Mouse (Mus musculus) heart, embryonic 15.5 days (tissue): Measurements from ENCODE around the gene Eml3. TPM values are rescaled to one million over a fixed set of nuclear protein-coding genes. Genes with fewer than 3 reads are reported as not detected.
"Not testable (repeated sequence)": the region's sequence is repeated elsewhere in the genome, so short reads cannot be mapped to it uniquely, and the experiment has no call there.

Experiments
- ATAC-seq: fragments of 200-750 bp; cut with Nextera tagmentation; replicated peaks from 2 replicates; pipeline ENCODE4 v1.8.0; 2017; ENCODE audit warnings: low read depth, moderate TSS enrichment; ENCODE audit not compliant: insufficient number of reproducible peaks, insufficient read depth, low FRiP score
- H3K27ac ChIP-seq: fragments of 300-500 bp; sonication (generic); 2 replicates; pipeline ENCODE4 v1.5.1; 2015; ENCODE audit warnings: mild to moderate bottlenecking, inconsistent platforms
- H3K27me3 ChIP-seq: fragments of 300-500 bp; sonication (generic); 2 replicates; pipeline ENCODE4 v1.6.1; 2015; ENCODE audit warnings: inconsistent platforms
- H3K36me3 ChIP-seq: fragments of 300-500 bp; sonication (generic); 2 replicates; pipeline ENCODE4 v1.6.1; 2015; ENCODE audit warnings: mild to moderate bottlenecking, inconsistent platforms
- H3K4me1 ChIP-seq: fragments of 300-500 bp; sonication (generic); replicated peaks from 2 replicates; pipeline ENCODE4 v1.6.1; 2015; ENCODE audit warnings: inconsistent platforms
- H3K4me2 ChIP-seq: fragments of 300-500 bp; sonication (generic); 2 replicates; pipeline ENCODE4 v1.6.1; 2015; ENCODE audit warnings: inconsistent platforms, mild to moderate bottlenecking, moderate library complexity
- H3K4me3 ChIP-seq: fragments of 300-500 bp; sonication (generic); 2 replicates; pipeline ENCODE4 v1.5.1; 2015; ENCODE audit warnings: mild to moderate bottlenecking, inconsistent platforms
- H3K9ac ChIP-seq: fragments of 300-500 bp; sonication (generic); 2 replicates; pipeline ENCODE4 v1.6.1; 2015; ENCODE audit warnings: mild to moderate bottlenecking, inconsistent platforms
- H3K9me3 ChIP-seq: fragments of 300-500 bp; sonication (generic); replicated peaks from 2 replicates; pipeline ENCODE4 v1.6.1; 2016; ENCODE audit warnings: inconsistent platforms
- WGBS: fragments of 180-500 bp; shearing (Covaris S2); methylation state at CpG from one replicate; pipeline ENCODE4 v1.1.7; 2015; ENCODE audit warnings: mixed read lengths; 5-methylcytosine and 5-hydroxymethylcytosine counted together
- polyA plus RNA-seq: library from polyadenylated mRNA; unstranded; fragments of >200 nt; fragmentation: Nextera tagmentation; extraction: Ambion mirVana; gene quantifications from 2 replicates; pipeline ENCODE4 v1.2.1, GENCODE M21; 2015

The Eml3 gene
- polyA plus RNA-seq, 1 experiment from 2014 or later = 12.7 TPM

DNA sequence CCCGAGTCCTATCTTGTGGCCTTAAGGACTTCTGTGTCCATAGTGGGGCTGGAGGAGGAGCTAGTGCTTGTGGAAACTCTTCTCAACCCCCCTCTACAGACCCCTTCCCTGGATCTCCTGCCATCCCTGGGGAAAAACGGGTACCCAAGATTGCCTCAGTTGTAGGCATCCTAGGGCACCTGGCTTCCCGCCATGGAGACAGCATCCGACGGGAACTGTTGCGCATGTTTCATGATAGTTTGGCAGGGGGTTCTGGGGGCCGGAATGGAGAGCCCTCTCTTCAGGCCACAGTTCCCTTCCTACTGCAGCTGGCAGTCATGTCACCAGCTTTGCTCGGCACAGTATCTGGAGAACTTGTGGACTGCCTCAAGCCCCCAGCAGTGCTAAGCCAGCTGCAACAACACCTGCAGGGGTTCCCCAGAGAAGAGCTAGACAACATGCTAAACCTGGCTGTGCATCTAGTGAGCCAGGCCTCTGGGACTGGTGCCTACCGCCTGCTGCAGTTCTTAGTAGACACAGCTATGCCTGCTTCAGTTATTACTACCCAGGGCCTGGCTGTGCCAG lies 33.9 kb upstream of the Eml3 start:
- Histone ChIP-seq H3K4me2 (no peak overlapping the region), H3K4me3 (no peak overlapping the region), H3K4me1 (peaks cover 37% of the 10 kb centered on the region), H3K36me3 (peaks cover 25% of the 10 kb centered on the region), H3K27me3 (no peaks in the 10 kb centered on the region), H3K9me3 (no peaks in the 10 kb centered on the region), H3K9ac (no peak overlapping the region; the same call in 1 of the 2 replicates), H3K27ac (no peak overlapping the region)
- WGBS = 91% methylated on average over 9 of the region's 9 CpGs
- ATAC-seq = no peak

DNA sequence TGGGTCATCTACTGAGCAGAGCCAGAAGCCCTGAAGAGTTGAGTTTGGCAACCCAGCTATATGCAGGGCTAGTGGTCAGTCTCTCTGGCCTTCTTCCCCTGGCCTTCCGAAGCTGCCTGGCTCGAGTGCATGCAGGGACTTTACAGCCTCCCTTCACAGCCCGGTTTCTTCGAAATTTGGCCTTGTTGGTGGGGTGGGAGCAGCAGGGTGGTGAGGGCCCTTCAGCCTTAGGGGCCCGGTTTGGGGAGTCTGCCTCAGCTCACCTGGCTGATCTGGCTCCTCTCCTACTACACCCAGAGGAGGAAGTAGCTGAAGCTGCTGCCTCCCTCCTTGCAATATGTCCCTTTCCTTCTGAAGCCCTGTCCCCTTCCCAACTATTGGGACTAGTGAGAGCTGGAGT lies 33.1 kb upstream of the Eml3 start:
- not testable (repeated sequence) for H3K9ac ChIP-seq

DNA sequence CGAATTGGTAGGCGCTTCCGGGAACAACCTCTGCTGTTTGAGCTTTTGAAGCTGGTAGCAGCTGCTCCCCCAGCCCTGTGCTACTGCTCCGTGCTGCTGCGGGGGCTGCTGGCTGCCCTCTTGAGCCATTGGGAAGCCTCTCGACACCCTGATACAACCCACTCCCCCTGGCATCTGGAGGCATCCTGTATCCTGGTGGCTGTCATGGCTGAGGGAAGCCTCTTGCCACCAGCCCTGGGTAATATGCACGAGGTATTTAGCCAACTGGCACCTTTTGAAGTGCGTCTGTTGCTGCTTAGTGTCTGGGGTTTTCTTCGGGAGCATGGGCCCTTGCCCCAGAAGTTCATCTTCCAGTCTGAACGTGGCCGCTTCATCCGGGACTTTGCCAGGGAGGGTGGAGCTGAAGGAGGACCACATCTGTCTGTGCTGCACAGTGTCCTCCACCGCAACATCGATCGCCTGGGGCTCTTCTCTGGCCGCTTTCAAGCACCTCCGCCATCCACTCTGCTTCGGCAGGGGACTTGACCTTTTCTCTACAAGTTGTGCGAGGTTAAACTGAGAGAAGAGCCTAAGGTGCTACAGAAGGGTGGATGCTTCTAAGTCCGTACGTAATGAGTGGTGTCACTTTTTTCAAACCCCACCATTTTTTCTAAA lies 32.0 kb upstream of the Eml3 start:
- Histone ChIP-seq H3K9ac (peak overlapping the region; percentile 54), H3K4me1 (peaks cover 37% of the 10 kb centered on the region), H3K27ac (peak overlapping the region; percentile 83), H3K4me2 (peak overlapping the region; percentile 76), H3K36me3 (peaks cover 23% of the 10 kb centered on the region), H3K4me3 (peak overlapping the region; percentile 88)
- ATAC-seq = peak; percentile 28
- not testable (repeated sequence) for H3K9me3 ChIP-seq, H3K27me3 ChIP-seq
- WGBS = 23% methylated on average over 21 of the region's 21 CpGs

More for the DNA sequence above, 33.1 kb upstream of the Eml3 start:
- peaks cover 18% of the 10 kb centered on the region for H3K36me3 ChIP-seq
- H3K4me2 ChIP-seq, H3K9me3 ChIP-seq, H3K27ac ChIP-seq, H3K4me3 ChIP-seq, H3K27me3 ChIP-seq, ATAC-seq: not testable (repeated sequence)
- peaks cover 37% of the 10 kb centered on the region for H3K4me1 ChIP-seq
- 81% methylated on average over 5 of the region's 5 CpGs for WGBS

DNA sequence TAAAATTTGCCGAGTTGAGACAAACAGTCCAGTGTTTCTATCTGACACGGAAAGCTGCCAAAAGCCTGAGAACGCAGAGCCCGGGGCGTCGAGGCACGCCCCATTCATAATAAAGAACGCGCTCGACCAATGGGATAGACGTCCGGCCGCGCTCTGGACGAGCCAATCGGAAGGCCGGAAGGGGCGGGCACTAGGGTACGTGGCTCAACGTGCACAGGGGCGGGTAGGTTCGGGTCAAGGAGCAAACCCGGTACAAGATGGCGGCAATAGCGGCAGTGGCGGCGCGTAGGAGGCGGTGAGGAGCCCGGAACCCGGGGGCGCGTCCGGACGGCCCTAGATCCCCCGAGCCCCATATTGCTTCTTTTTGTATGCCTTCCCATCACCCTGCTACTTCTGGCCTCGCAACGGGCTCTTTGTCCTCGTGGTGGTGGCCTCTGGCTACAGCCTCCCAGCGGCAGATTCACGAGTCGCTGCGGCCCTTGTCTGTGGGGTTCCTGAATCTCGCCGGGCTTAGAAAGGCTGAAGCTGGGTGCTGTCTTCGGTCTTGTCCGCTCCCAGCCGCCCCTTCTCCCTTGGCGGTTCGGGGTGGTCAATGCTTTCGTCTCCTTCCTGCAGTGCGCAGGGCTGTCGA lies 31.4 kb upstream of the Eml3 start, which contains the start of gene Ganab:
TSS of gene Ganab (plus strand) at position 207 of the 631 bp plus-strand sequence.
- peak; percentile 98 for ATAC-seq
- under 1% methylated on average over 53 of the region's 53 CpGs for whole genome bisulfite sequencing
- Histone ChIP-seq H3K27me3 (no peaks in the 10 kb centered on the region), H3K36me3 (peaks cover 28% of the 10 kb centered on the region), H3K9ac (peak within 1 kb of the TSS; percentile 92), H3K27ac (peak within 1 kb of the TSS; percentile 89), H3K4me1 (peaks cover 37% of the 10 kb centered on the region), H3K4me3 (peak within 1 kb of the TSS; percentile 88), H3K9me3 (no peaks in the 10 kb centered on the region), H3K4me2 (peak within 1 kb of the TSS; percentile 76)

DNA sequence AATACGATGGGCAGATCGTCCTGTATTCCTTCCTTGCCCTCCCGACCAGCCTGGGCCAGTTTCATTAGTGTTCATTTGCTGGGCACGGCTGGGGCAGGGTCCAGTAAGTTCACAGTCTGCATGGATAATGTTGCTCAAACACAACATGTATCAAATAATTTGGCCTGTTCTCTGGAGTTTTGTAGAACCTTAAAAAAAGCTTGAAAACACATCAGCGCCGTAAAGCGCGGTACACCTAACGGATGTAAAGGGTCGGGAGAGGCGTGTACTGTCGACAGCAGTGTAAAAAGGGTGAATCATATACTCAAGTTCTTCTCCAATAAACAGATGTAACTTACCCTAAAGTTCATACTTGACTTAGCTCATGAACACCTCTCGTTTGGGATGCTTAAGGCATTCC lies 30.8 kb upstream of the Eml3 start:
- Histone ChIP-seq H3K4me2 (peak overlapping the region; percentile 76), H3K9ac (peak overlapping the region; percentile 92), H3K27ac (peak overlapping the region; percentile 89), H3K4me1 (peaks cover 34% of the 10 kb centered on the region), H3K27me3 (no peaks in the 10 kb centered on the region), H3K4me3 (peak overlapping the region; percentile 88), H3K36me3 (peaks cover 34% of the 10 kb centered on the region), H3K9me3 (no peaks in the 10 kb centered on the region)
- ATAC-seq = no peak
- 4% methylated on average over 13 of the region's 13 CpGs for WGBS

DNA sequence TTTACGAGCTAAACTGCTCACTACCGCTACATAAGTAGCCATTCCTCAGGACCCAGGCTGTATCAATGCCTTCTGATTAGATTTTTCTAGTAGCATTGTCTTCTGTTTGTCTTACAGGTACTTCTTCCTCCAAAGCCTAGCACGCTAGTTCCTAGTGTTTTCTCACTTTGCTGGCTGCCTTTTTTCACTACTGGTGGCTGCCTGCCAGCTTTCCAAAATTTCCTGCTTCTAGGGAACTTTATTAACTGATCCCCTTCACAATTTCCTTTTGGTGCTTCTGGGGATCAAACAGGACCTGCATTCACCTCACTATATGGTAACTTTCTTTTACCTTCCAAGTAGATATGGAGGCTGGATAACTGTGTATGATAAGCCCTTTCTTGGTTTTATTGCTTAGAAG lies 30.3 kb upstream of the Eml3 start:
- Histone ChIP-seq H3K27ac (no peak overlapping the region), H3K4me1 (peaks cover 29% of the 10 kb centered on the region), H3K9me3 (no peaks in the 10 kb centered on the region), H3K9ac (peak overlapping the region; percentile 92), H3K27me3 (no peaks in the 10 kb centered on the region), H3K4me2 (peak overlapping the region; percentile 76), H3K4me3 (peak overlapping the region; percentile 88), H3K36me3 (peaks cover 37% of the 10 kb centered on the region)
- no peak for ATAC-seq
- WGBS = 34% methylated on average over 3 of the region's 3 CpGs

DNA sequence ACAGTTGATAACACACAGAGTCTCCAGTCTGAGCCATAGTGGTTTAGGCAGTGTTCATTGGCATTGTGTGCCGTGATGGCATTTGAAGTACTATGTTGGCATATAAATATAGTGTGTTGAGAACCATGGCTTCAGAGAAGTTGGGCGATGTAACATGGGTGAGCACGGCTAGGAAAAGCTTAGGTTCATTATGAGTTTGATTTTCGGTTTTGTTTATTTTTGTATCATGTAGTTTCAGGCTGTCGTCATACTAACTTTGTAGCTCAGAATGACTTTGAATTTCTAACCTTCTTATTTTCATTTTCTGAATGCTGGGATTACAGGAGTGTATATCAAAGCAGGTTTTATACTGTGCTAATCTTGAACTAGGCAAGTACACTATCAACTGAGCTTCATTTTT lies 25.9 kb upstream of the Eml3 start:
- H3K9ac ChIP-seq = no peak overlapping the region
- 90% methylated on average over 5 of the region's 5 CpGs for WGBS
- H3K27me3 ChIP-seq = no peaks in the 10 kb centered on the region
- H3K27ac ChIP-seq = no peak overlapping the region
- H3K4me3 ChIP-seq = no peak overlapping the region
- H3K9me3 ChIP-seq = no peaks in the 10 kb centered on the region
- no peak for ATAC-seq
- peaks cover 11% of the 10 kb centered on the region for H3K4me1 ChIP-seq
- H3K4me2 ChIP-seq = no peak overlapping the region
- H3K36me3 ChIP-seq = peaks cover 60% of the 10 kb centered on the region

DNA sequence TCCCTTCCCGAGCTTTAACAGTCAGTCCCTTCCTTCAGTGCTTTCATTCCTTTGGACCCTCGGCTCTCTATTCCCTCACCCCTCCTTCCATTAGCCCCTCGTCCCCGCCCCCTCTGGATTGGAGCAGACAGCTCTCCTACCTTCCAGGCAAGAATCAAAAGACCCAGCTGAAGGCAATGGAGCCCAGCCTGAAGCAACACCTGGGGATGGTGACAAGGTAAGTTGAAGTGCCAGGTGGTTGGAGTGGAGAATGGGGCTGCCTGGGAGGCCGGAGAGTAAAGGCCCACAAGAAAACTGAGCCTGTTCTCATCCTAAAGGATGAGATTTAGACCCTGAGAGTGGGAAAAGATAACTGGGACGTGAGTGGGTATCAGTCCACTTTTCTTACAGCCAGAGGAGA lies 20.8 kb upstream of the Eml3 start:
- WGBS = 88% methylated on average over 6 of the region's 6 CpGs
- ATAC-seq = no peak
- H3K27ac ChIP-seq = no peak overlapping the region
- no peaks in the 10 kb centered on the region for H3K4me1 ChIP-seq
- peaks cover 96% of the 10 kb centered on the region for H3K36me3 ChIP-seq
- H3K9me3 ChIP-seq = no peaks in the 10 kb centered on the region
- H3K9ac ChIP-seq = no peak overlapping the region
- H3K4me3 ChIP-seq = no peak overlapping the region
- H3K27me3 ChIP-seq = no peaks in the 10 kb centered on the region
- H3K4me2 ChIP-seq = no peak overlapping the region

DNA sequence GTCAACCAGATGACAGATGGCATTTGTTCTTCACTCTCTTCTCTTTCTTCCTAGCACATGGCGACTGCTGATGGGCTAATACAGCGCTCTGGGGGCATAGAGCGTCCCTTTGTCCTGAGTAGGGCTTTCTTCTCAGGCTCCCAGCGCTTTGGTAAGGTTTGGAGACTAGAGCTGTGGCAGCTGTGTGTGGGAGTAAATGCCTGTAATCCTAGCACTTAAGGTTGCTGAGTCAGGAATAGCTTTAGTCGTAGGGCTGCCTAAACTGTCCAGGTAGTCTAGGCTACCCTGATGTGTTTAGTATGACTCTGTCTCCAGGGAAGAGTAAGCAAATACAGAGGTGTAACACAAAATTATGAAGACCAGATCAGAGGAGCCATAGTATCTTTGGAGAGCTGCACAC lies 17.5 kb upstream of the Eml3 start:
- no peak for ATAC-seq
- no peaks in the 10 kb centered on the region for H3K4me1 ChIP-seq
- H3K36me3 ChIP-seq = peaks cover 100% of the 10 kb centered on the region
- no peak overlapping the region for H3K4me2 ChIP-seq
- H3K27ac ChIP-seq = no peak overlapping the region
- no peak overlapping the region for H3K9ac ChIP-seq
- 91% methylated on average over 5 of the region's 5 CpGs for WGBS
- no peak overlapping the region for H3K4me3 ChIP-seq
- no peaks in the 10 kb centered on the region for H3K9me3 ChIP-seq
- no peaks in the 10 kb centered on the region for H3K27me3 ChIP-seq

DNA sequence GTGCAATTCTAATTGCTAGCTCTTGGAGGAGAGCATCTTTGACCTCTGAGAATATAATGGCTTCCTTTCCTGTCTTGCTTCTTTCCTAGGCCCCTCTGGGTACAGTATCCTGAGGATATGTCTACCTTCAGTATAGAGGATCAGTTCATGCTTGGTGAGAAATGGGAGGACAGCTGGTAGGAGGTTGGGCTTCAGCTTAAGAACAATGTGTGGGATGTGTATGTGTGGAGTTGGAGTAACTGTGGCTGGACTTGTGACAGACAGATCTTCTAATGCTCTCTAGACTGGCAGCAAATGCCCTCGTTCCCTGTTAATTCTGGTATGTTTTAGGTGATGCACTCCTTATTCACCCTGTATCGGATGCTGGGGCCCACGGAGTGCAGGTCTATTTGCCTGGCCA lies 15.1 kb upstream of the Eml3 start:
- H3K27ac ChIP-seq = no peak overlapping the region
- H3K4me2 ChIP-seq = no peak overlapping the region
- no peaks in the 10 kb centered on the region for H3K9me3 ChIP-seq
- peaks cover 79% of the 10 kb centered on the region for H3K36me3 ChIP-seq
- no peak for ATAC-seq
- 91% methylated on average over 3 of the region's 3 CpGs for WGBS
- H3K4me1 ChIP-seq = no peaks in the 10 kb centered on the region
- H3K27me3 ChIP-seq = no peaks in the 10 kb centered on the region
- no peak overlapping the region for H3K4me3 ChIP-seq
- no peak overlapping the region for H3K9ac ChIP-seq

DNA sequence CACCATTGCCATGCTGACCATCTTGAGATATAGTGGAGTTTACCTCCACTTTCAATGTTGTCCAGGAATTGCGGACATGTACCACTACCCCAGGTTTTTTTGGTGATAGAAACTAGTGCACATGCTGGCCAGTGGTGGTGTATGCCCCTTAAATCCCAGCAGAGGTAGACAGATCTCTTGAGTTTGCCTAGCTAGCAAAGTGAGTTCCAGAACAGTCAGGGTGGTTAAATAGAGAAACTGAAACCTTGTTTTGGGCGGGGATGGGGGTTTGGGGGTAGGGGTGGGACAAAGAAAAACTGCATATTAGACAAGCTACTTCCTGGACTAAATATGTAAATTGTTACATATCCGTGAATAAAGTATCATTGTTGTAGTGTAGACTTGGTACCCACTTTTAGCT lies 10.4 kb upstream of the Eml3 start:
- Histone ChIP-seq H3K9me3 (no peaks in the 10 kb centered on the region), H3K27ac (no peak overlapping the region), H3K4me2 (no peak overlapping the region), H3K9ac (no peak overlapping the region), H3K27me3 (no peaks in the 10 kb centered on the region), H3K36me3 (peaks cover 34% of the 10 kb centered on the region), H3K4me3 (no peak overlapping the region), H3K4me1 (peaks cover 15% of the 10 kb centered on the region)
- WGBS = 92% methylated on average over 3 of the region's 3 CpGs
- ATAC-seq = no peak
